Comparison of ENCODE assay signal across 8 mouse cellular contexts in the genomic region with DNA sequence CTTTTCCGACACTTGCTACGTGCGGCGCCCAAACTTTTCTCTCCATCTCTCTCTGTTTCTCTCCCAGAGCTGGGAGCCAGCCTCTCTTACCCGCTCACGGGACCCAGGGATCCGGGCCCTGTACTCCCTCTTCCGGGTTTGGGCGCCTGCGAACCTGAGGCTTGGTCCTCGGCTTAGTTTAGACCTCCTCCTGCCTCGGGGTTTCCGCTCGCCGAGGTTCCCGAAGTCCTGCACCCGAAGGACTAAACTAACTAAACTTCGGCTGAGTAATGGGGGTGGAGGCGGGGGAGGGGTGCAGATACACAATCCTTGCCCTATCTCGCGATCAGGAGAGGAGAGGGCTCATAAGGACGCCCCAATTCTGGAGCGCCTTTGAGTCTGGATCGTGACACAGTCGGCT. TPM values are rescaled to one million over a fixed set of nuclear protein-coding genes. Genes with fewer than 3 reads are reported as not detected.
DNase-seq lines count a peak whose midpoint lies in the region; ATAC-seq and TF ChIP-seq lines count a peak whose summit lies in the region.

A gene (minus strand): TSS at position 223 of the 400 bp plus-strand sequence.

- under 1% methylated on average over 25 of the region's 25 CpGs for WGBS in embryonic facial prominence, embryonic 12.5 days
- under 1% methylated on average over 25 of the region's 25 CpGs for WGBS in intestine, postnatal 0 days
- WGBS in limb, embryonic 14.5 days: 3% methylated on average over 25 of the region's 25 CpGs
- under 1% methylated on average over 25 of the region's 25 CpGs for WGBS in stomach, postnatal 0 days

- no peak for TF ChIP-seq CTCF in intestine, postnatal 0 days (IDR thresholded peaks at IDR 0.05; ENCODE audit: low read depth)
- TF ChIP-seq CTCF in stomach, postnatal 0 days (IDR thresholded peaks at IDR 0.05; ENCODE audit: low read depth): no peak

- H3K9ac ChIP-seq in embryonic facial prominence, embryonic 12.5 days: peak within 1 kb of the TSS; percentile 61; the same call in 1 of the 2 replicates
- peak within 1 kb of the TSS; percentile 22; the same call in 1 of the 2 replicates for H3K9ac ChIP-seq in intestine, postnatal 0 days (ENCODE audit: low read depth, low read length)
- H3K9ac ChIP-seq in limb, embryonic 14.5 days (ENCODE audit: low read depth, low read length, severe bottlenecking): peak within 1 kb of the TSS; percentile 97
- peak within 1 kb of the TSS; percentile 53; the same call in 1 of the 2 replicates for H3K9ac ChIP-seq in stomach, postnatal 0 days (ENCODE audit: low read length)

- peak within 1 kb of the TSS; percentile 87 for H3K4me2 ChIP-seq in embryonic facial prominence, embryonic 12.5 days (replicated peaks)
- H3K4me2 ChIP-seq in intestine, postnatal 0 days (replicated peaks; ENCODE audit: low read depth): peak within 1 kb of the TSS; percentile 89
- H3K4me2 ChIP-seq in limb, embryonic 14.5 days (replicated peaks; ENCODE audit: low read depth, low read length, severe bottlenecking): peak within 1 kb of the TSS; percentile 79
- H3K4me2 ChIP-seq in stomach, postnatal 0 days (replicated peaks; ENCODE audit: low read depth): peak within 1 kb of the TSS; percentile 73

- H3K27ac ChIP-seq in embryonic facial prominence, embryonic 12.5 days: 0 out of 2 replicates have a peak within 1 kb of the TSS, but pooled peaks have one; percentile 72
- no peak within 1 kb of the TSS; the same call in 1 of the 2 replicates for H3K27ac ChIP-seq in intestine, postnatal 0 days (ENCODE audit: low read depth, low read length)
- peak within 1 kb of the TSS; percentile 98 for H3K27ac ChIP-seq in limb, embryonic 14.5 days (replicated peaks; ENCODE audit: low read depth, low read length)
- H3K27ac ChIP-seq in stomach, postnatal 0 days (replicated peaks): no peak within 1 kb of the TSS

- no peak for ATAC-seq in embryonic facial prominence, embryonic 12.5 days (ENCODE audit: insufficient number of reproducible peaks, insufficient read depth, low FRiP score, low TSS enrichment)
- no peak for ATAC-seq in intestine, postnatal 0 days
- no peak for ATAC-seq in limb, embryonic 14.5 days (ENCODE audit: low FRiP score, low read depth)
- no peak for ATAC-seq in stomach, postnatal 0 days (ENCODE audit: low FRiP score, low TSS enrichment)

- peaks cover 69% of the 10 kb centered on the region for H3K27me3 ChIP-seq in embryonic facial prominence, embryonic 12.5 days
- H3K27me3 ChIP-seq in intestine, postnatal 0 days (replicated peaks; ENCODE audit: control insufficient read depth, insufficient read depth, low read length): peaks cover 96% of the 10 kb centered on the region
- H3K27me3 ChIP-seq in limb, embryonic 14.5 days (ENCODE audit: control insufficient read depth, insufficient read depth, low read length): peaks cover 12% of the 10 kb centered on the region; the same call in 1 of the 2 replicates
- H3K27me3 ChIP-seq in stomach, postnatal 0 days (ENCODE audit: control insufficient read depth, insufficient read depth, low read length): peaks cover 21% of the 10 kb centered on the region

- TF ChIP-seq POLR2A in limb, embryonic 14.5 days (IDR thresholded peaks at IDR 0.05; ENCODE audit: borderline replicate concordance, extremely low read depth, insufficient read depth, insufficient read length): no peak

- no peaks in the 10 kb centered on the region for H3K9me3 ChIP-seq in embryonic facial prominence, embryonic 12.5 days
- H3K9me3 ChIP-seq in intestine, postnatal 0 days (ENCODE audit: control insufficient read depth): no peaks in the 10 kb centered on the region
- no peaks in the 10 kb centered on the region for H3K9me3 ChIP-seq in limb, embryonic 14.5 days (ENCODE audit: control insufficient read depth, low read length)
- H3K9me3 ChIP-seq in stomach, postnatal 0 days (ENCODE audit: control insufficient read depth, low read length): no peaks in the 10 kb centered on the region

- H3K4me3 ChIP-seq in embryonic facial prominence, embryonic 12.5 days: peak within 1 kb of the TSS; percentile 49
- H3K4me3 ChIP-seq in intestine, postnatal 0 days (ENCODE audit: low read depth, low read length): peak within 1 kb of the TSS; percentile 56
- H3K4me3 ChIP-seq in limb, embryonic 14.5 days (replicated peaks; ENCODE audit: low read length): peak within 1 kb of the TSS; percentile 68
- H3K4me3 ChIP-seq in stomach, postnatal 0 days (ENCODE audit: low read depth, low read length): peak within 1 kb of the TSS; percentile 45

- no peaks in the 10 kb centered on the region for H3K36me3 ChIP-seq in embryonic facial prominence, embryonic 12.5 days
- no peaks in the 10 kb centered on the region for H3K36me3 ChIP-seq in intestine, postnatal 0 days (ENCODE audit: control insufficient read depth, insufficient read depth)
- no peaks in the 10 kb centered on the region for H3K36me3 ChIP-seq in limb, embryonic 14.5 days (ENCODE audit: control insufficient read depth, insufficient read depth, low read length)
- H3K36me3 ChIP-seq in stomach, postnatal 0 days (ENCODE audit: control insufficient read depth, insufficient read depth, low read length): no peaks in the 10 kb centered on the region

- DNase-seq in layer of hippocampus, adult 8-10 months (ENCODE audit: low spot score in 2 of 2): no peak
- no peak for DNase-seq in layer of hippocampus, adult 9-10 months (ENCODE audit: low spot score)
- no peak for DNase-seq in limb, embryonic 14.5 days (ENCODE audit: low spot score)
- peak; percentile 24 for DNase-seq in stomach, postnatal 0 days (ENCODE audit: low spot score)
- no peak for DNase-seq in thymus, postnatal 4 days
- DNase-seq in natural killer cell, adult 2 months (ENCODE audit: low spot score in 2 of 2): no peak

- H3K4me1 ChIP-seq in embryonic facial prominence, embryonic 12.5 days: peaks cover 21% of the 10 kb centered on the region
- 0 out of 2 replicates have a peak, but pooled peaks cover 7% of the 10 kb centered on the region for H3K4me1 ChIP-seq in intestine, postnatal 0 days (replicated peaks; ENCODE audit: control insufficient read depth, insufficient read depth, low read length)
- peaks cover 5% of the 10 kb centered on the region for H3K4me1 ChIP-seq in limb, embryonic 14.5 days (ENCODE audit: control insufficient read depth, insufficient read depth, low read length)
- H3K4me1 ChIP-seq in stomach, postnatal 0 days (replicated peaks; ENCODE audit: control insufficient read depth, insufficient read depth): peaks cover 7% of the 10 kb centered on the region; the same call in 1 of the 2 replicates

- no peak for TF ChIP-seq EP300 in stomach, postnatal 0 days (optimal IDR thresholded peaks at IDR 0.05)

RNA-seq across cellular contexts. Expression of the gene that starts here (rescaled TPM):
- total RNA-seq in layer of hippocampus, adult 8-10 months (2022): 10 to 100 TPM; 13.0 to 26.1 (median 19.3) TPM
- polyA plus RNA-seq in embryonic facial prominence, embryonic 12.5 days (2016; fragmentation: Nextera tagmentation; extraction: Ambion mirVana): 2.5 and 3.0 TPM in 2 replicates
- polyA plus RNA-seq in intestine, postnatal 0 days (2015; fragmentation: Nextera tagmentation; extraction: Ambion mirVana): 0.76 and 0.78 TPM in 2 replicates
- polyA plus RNA-seq in limb, embryonic 14.5 days (2012; rRNA removed): 13.6 and 17.9 TPM in 2 replicates
- polyA plus RNA-seq in limb, embryonic 14.5 days (2014; fragmentation: Nextera tagmentation; extraction: Ambion mirVana): 8.4 and 11.2 TPM in 2 replicates
- 0.76 and 0.83 TPM in 2 replicates for polyA plus RNA-seq in stomach, postnatal 0 days (2015; fragmentation: Nextera tagmentation; extraction: Ambion mirVana)

Comparison
In these comparisons a context has a peak if more than half of its experiments do, and no peak if none do; other contexts are left out.
1. Peak in DNase-seq, H3K4me3 ChIP-seq, H3K9ac ChIP-seq and H3K4me2 ChIP-seq in stomach, postnatal 0 days; RNA of the gene not detected or under 1 TPM.
2. H3K27ac ChIP-seq: peak in embryonic facial prominence, embryonic 12.5 days (single experiment) and limb, embryonic 14.5 days (single experiment); none in intestine, postnatal 0 days (single experiment) and stomach, postnatal 0 days (single experiment).
3. H3K9ac ChIP-seq: peak in every context shown above with its lines; median percentile 97 in limb, embryonic 14.5 days; 61 in embryonic facial prominence, embryonic 12.5 days; 53 in stomach, postnatal 0 days; 22 in intestine, postnatal 0 days.
4. Peak in every context shown above with its lines, with median percentiles within 50 percentile points of each other: H3K4me2 ChIP-seq and H3K4me3 ChIP-seq.